Mouse (Mus musculus) gastrocnemius, postnatal 10 days (tissue): Measurements from ENCODE around the gene B3gnt3. TPM values are rescaled to one million over a fixed set of nuclear protein-coding genes. Genes with fewer than 3 reads are reported as not detected.

ENCODE experiments used
- DNase-seq: peaks from one replicate; pipeline ENCODE4 v3.0.0; 2021; ENCODE audit warnings: mixed read lengths
- total RNA-seq, 2 experiments: library from RNA; stranded (reverse); gene quantifications; 2 replicates each; pipeline ENCODE4 v1.2.3; 2021

Gene B3gnt3
- total RNA-seq, 2 experiments from 2014 or later: 4.7 to 5.2 TPM

- no peak for DNase-seq
These were observed 23.4 kb downstream of the B3gnt3 start for GRCm38 (mm10) chr8:71678216-71678615.

- DNase-seq: no peak
These were observed 24.0 kb downstream of the B3gnt3 start for GRCm38 (mm10) chr8:71677555-71677954.

- DNase-seq: no peak
These were observed 24.8 kb downstream of the B3gnt3 start for GRCm38 (mm10) chr8:71676803-71677202.

DNA sequence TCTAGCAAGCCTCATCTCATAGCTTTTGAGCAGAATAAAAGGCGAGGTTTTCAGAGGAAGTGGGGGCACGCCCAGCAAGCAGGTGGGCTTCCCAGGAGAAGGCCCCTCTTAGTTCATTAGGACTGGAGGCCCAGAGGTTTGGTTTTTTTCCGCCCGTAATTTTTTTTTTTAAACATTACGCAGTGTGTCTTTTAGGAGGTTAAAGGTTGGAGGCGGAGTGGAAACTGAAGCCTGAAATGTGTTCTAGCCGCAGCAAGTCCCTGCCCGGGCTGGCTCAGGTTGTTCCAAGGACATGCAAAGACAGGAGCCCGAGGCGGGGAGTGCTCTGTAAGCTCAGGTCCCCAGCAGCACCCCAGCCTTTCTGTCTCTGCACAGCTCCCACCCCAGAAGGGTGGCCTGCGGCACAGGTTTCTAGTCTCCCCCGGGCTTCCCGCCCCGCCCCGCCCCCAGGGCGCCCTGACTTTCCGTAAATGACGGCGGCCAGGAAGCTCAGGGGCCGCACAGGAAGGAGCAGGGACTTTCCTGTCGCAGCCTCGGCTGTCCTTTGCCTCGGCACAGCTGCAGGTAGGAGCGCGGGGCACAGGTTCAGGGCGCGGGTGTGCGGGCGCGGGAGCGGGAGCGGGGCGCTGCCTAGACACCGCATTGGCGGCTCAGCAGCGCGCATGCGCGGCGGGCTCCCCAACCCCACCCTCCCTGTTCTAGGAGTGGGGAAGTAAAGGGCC, 25.4 kb downstream of the B3gnt3 start, which contains the start of gene Jak3:
TSS of gene Jak3 (plus strand) at position 277 of the 722 bp plus-strand sequence.
- DNase-seq: peak; percentile 39

DNA sequence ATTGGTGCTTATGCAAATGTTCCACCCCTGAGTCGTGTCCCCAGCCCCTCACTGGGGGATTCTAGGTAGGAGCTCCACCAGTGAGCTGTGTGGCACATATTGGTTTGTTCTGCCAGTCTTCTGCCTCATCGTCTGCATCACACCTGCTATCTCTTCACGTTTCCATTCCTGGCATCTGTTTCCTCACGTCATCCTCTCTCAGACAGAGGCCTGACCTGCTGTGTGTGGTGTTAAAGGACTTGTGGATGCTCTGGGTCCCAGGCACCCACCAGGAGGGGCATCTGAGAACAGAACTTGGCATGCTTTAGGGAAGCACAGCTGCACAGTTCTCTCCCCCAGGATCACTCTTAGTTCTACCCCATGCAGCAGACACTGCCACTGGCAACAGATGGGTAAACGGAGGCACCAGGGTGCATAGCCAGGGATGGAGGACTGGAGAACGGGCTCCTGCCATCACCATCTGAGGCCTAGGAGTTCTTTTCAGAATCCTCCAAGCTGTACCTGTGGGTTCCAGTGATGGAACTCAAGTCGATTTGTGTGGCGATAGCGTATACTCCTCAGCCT, 26.1 kb downstream of the B3gnt3 start:
- DNase-seq: no peak

DNA sequence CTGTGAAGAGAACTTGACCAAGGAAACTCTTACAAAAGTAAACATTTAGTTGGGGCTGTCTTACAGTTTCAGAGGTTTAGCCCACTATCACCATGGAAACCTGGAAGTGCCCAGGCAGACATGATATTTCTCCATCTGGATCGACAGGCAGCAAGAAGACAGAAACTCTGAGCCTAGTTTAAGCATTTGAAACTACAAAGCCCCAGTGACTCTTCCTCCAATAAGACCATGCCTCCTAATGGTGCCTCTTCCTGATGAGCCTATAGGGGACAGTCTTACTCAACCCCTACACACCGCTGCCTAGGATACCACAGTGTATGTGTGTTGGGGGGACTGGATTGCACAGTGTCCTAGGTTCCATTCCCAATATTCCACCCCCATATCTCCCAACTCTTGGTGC, 27.5 kb downstream of the B3gnt3 start:
- DNase-seq: no peak

- no peak for DNase-seq
These were observed 29.3 kb downstream of the B3gnt3 start for GRCm38 (mm10) chr8:71672168-71672735.

DNA sequence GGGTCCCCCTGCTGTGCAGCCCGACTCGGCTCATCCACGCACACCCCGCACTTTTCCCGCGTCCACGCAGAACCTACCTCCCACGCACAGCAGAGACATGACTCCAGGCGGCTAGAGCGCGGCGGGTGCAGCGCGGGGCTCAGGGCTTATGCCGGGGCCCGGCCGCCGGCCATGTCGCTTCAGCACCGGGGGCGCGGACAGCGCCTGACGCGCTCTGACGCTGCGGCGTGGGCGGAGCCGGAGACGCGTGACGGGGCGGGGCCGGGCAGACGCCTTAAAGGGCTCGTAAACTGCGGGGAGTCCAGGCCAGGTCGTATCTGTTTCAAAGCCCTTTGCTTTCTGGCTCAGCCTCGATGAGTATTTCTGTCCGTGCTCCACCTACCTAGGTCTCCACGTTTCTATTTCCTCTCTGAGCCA, 30.0 kb downstream of the B3gnt3 start, which contains the start of gene Unc13a:
TSS of gene Unc13a (minus strand) at position 209 of the 417 bp plus-strand sequence.
- DNase-seq: peak; percentile 96

- no peak for DNase-seq
These were observed 30.7 kb downstream of the B3gnt3 start for GRCm38 (mm10) chr8:71670621-71671548.

- no peak for DNase-seq
These were observed 31.4 kb downstream of the B3gnt3 start for GRCm38 (mm10) chr8:71670198-71670597.

GRCm38 (mm10) chr8:71668220-71668975, 33.2 kb downstream of the B3gnt3 start:
- no peak for DNase-seq

GRCm38 (mm10) chr8:71667256-71667655, 34.3 kb downstream of the B3gnt3 start:
- DNase-seq: no peak

- no peak for DNase-seq
These were observed 34.7 kb downstream of the B3gnt3 start for GRCm38 (mm10) chr8:71666855-71667254.

- no peak for DNase-seq
These were observed 36.1 kb downstream of the B3gnt3 start for GRCm38 (mm10) chr8:71665331-71666130.

DNA sequence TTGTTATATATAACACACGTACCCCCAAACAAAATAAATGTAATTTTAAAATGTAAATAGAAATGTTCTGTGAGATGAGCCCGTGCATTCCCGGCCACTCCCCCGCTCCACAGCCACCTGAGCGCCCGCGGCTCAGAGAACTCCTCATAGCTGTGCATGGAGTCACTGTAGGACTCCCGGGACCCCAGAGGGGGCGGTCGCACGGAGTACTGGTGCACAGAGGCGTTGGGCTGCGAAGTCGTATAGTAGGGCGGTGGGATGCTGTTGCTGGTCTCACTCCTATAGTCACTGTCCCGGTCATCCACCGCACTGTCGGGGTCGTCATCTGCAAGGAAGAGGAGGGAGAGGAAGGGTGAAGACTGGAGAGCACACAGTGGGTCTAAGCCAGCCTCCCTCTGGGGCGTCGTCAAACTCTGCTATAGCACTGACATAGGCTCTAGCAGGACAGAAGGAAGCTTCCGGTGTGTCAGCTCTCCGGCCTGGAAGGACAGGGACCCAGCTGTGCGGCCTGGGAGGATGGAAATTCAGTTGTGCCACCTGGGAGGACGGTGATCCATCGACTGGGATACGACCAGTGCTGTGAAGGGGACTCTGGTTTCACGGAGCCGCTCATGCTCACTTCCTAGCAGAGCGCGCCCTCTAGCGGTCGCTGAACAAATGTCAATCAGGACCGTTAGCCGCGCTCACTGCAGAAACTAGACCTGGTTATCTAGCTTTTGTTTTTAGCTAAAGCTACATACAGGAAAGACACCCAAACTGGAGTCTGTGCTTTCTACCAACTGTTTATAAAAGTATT, 41.1 kb downstream of the B3gnt3 start:
- DNase-seq: peak; percentile 90

DNA sequence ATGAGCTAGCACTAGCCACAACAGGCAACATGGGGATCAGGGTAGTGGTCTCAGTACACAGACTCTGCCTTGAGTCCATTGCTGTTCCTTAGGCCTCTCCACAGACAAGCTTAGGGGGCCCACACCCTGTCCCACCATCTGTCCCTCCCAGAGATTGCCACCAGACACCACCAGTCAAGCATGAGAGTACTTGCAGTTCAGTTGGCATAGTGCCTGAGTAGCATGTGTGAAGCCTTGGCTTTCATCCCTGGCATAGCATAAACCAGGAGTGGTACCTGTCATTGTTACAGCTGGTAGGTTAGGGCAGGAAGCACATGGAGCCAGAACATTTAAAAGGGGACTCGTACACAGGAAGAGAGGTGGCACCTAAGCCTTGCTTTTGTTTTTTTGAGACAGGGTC, 41.8 kb downstream of the B3gnt3 start:
- no peak for DNase-seq

DNA sequence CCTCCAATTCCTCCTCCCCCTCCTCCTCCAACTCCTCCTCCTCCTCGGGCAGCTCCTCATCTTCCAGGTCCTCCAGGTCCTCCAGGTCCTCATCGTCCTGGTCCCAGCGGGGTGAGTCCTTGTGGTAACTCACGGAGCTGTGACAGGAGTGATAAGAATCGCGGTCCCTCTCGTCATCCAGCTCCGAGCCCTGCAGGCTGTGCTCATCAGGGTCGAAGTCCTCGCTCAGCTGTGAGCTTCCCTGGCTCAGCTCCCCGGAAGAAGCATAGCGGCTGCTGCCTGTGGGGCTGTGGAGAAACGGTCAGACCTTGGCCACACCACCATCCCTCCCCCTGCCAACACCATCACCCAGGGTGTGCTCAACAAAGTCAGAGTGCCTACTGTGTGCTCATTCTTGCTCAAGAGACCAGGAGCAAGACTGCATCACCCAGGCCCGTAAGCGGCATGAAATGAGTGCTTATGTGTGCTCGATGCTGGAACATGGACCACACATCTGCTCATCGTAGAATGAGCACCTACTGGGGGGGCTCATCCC, 43.0 kb downstream of the B3gnt3 start:
- DNase-seq: no peak

DNA sequence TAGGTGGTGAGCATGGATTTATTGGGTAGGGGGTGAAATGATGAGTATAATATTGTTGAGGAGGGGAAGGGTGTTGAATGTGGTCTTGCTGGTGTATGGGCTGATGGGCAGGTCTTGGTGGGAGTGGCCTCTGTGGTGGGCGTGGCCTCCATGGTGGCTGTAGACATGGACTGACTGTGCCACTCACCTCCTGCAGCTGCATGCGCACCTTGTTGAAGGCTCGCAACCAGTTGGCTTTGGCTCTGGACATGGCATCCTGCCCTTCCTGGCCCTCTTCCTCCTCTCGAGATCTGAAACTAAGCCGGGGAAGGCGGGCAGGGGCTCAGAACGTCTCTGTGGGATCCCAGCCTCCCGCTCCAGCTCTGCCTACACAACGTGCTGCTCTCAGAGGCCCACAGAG, 43.8 kb downstream of the B3gnt3 start:
- DNase-seq: no peak

DNA sequence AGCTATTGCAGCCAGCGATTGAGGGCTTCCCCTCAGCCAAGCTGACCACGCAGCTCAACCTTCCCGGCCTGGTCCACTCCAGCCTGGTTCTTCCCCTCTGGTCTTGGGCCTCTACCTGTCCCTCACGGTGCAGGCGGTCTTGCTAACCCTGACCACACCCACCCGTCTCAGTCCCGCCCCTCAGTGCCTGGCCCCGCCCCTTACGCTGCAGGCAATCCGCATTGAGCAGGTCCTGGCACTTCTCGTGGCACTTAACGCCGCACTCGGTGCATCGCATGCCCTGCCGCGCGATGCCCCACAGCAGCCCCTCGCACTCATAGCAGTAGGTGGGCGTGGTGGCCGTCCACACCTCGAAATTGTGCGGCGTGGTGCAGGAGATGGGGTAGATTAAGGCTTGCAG, 47.0 kb downstream of the B3gnt3 start:
- no peak for DNase-seq

- no peak for DNase-seq
These were observed 56.1 kb downstream of the B3gnt3 start for GRCm38 (mm10) chr8:71645510-71645909.
